Mouse (Mus musculus): ENCODE results near the gene Slc13a5. TPM values are rescaled to one million over a fixed set of nuclear protein-coding genes. Genes with fewer than 3 reads are reported as not detected.

Gene Slc13a5
- polyA plus RNA-seq, 1 experiment from 2014 or later: not detected

- WGBS: 8% methylated on average over 6 of the region's 6 CpGs
Observed at GRCm38 (mm10) chr11:72301334-72301733, 34.3 kb upstream of the Slc13a5 start, which contains the start of gene Xaf1. Gene Xaf1 (plus strand): TSS chr11:72301629.

GRCm38 (mm10) chr11:72293116-72293515, 26.1 kb upstream of the Slc13a5 start:
- no peak for TF ChIP-seq CTCF (IDR thresholded peaks at IDR 0.05; ENCODE audit: low read depth)
- H3K9me3 ChIP-seq (ENCODE audit: low read depth, low read length): no peaks in the 10 kb centered on the region
- H3K27me3 ChIP-seq (ENCODE audit: insufficient read depth, low read length): no peaks in the 10 kb centered on the region
- no peak overlapping the region for H3K9ac ChIP-seq
- H3K27ac ChIP-seq (ENCODE audit: low read depth): no peak overlapping the region
- no peak for ATAC-seq (ENCODE audit: insufficient read depth)
- no peak for DNase-seq
- no peaks in the 10 kb centered on the region for H3K4me1 ChIP-seq (ENCODE audit: insufficient read depth)
- no peak overlapping the region for H3K4me2 ChIP-seq
- 87% methylated on average over 2 of the region's 2 CpGs for WGBS
- no peak overlapping the region for H3K4me3 ChIP-seq (ENCODE audit: low read depth, low read length)
- no peaks in the 10 kb centered on the region for H3K36me3 ChIP-seq (ENCODE audit: insufficient read depth)

More at GRCm38 (mm10) chr11:72301334-72301733, 34.3 kb upstream of the Slc13a5 start, which contains the start of gene Xaf1:
- Histone ChIP-seq H3K9me3 (ENCODE audit: low read depth, low read length) (no peaks in the 10 kb centered on the region), H3K27me3 (ENCODE audit: insufficient read depth, low read length) (no peaks in the 10 kb centered on the region), H3K9ac (peak within 1 kb of the TSS; percentile 20; the same call in 1 of the 2 replicates), H3K4me3 (ENCODE audit: low read depth, low read length) (0 out of 2 replicates have a peak within 1 kb of the TSS, but pooled peaks have one; percentile 11), H3K36me3 (ENCODE audit: insufficient read depth) (no peaks in the 10 kb centered on the region), H3K4me1 (ENCODE audit: insufficient read depth) (no peaks in the 10 kb centered on the region), H3K4me2 (peak within 1 kb of the TSS; percentile 50), H3K27ac (ENCODE audit: low read depth) (no peak within 1 kb of the TSS; the same call in 1 of the 2 replicates)
- TF ChIP-seq CTCF (IDR thresholded peaks at IDR 0.05; ENCODE audit: low read depth): no peak
- DNase-seq (peak; percentile 77), ATAC-seq (ENCODE audit: insufficient read depth) (peak; percentile 80)

- no peaks in the 10 kb centered on the region for H3K27me3 ChIP-seq (ENCODE audit: insufficient read depth, low read length)
- no peak overlapping the region for H3K9ac ChIP-seq
- H3K4me2 ChIP-seq: no peak overlapping the region
- no peak for ATAC-seq (ENCODE audit: insufficient read depth)
- H3K4me3 ChIP-seq (ENCODE audit: low read depth, low read length): no peak overlapping the region
- 84% methylated on average over 3 of the region's 3 CpGs for WGBS
- no peak for DNase-seq
- H3K9me3 ChIP-seq (ENCODE audit: low read depth, low read length): no peaks in the 10 kb centered on the region
- no peaks in the 10 kb centered on the region for H3K4me1 ChIP-seq (ENCODE audit: insufficient read depth)
- no peak for TF ChIP-seq CTCF (IDR thresholded peaks at IDR 0.05; ENCODE audit: low read depth)
- H3K27ac ChIP-seq (ENCODE audit: low read depth): no peak overlapping the region
- H3K36me3 ChIP-seq (ENCODE audit: insufficient read depth): no peaks in the 10 kb centered on the region
Observed at GRCm38 (mm10) chr11:72287543-72287942, 20.5 kb upstream of the Slc13a5 start.

GRCm38 (mm10) chr11:72287126-72287525, 20.1 kb upstream of the Slc13a5 start:
- WGBS: 87% methylated on average over 2 of the region's 2 CpGs
- no peak overlapping the region for H3K9ac ChIP-seq
- ATAC-seq (ENCODE audit: insufficient read depth): no peak
- H3K4me1 ChIP-seq (ENCODE audit: insufficient read depth): no peaks in the 10 kb centered on the region
- no peak overlapping the region for H3K4me2 ChIP-seq
- no peaks in the 10 kb centered on the region for H3K36me3 ChIP-seq (ENCODE audit: insufficient read depth)
- no peaks in the 10 kb centered on the region for H3K9me3 ChIP-seq (ENCODE audit: low read depth, low read length)
- no peak for DNase-seq
- TF ChIP-seq CTCF (IDR thresholded peaks at IDR 0.05; ENCODE audit: low read depth): no peak
- H3K4me3 ChIP-seq (ENCODE audit: low read depth, low read length): no peak overlapping the region
- H3K27ac ChIP-seq (ENCODE audit: low read depth): no peak overlapping the region
- H3K27me3 ChIP-seq (ENCODE audit: insufficient read depth, low read length): no peaks in the 10 kb centered on the region

GRCm38 (mm10) chr11:72286651-72287050, 19.6 kb upstream of the Slc13a5 start:
- Histone ChIP-seq H3K9ac (no peak overlapping the region), H3K4me1 (ENCODE audit: insufficient read depth) (no peaks in the 10 kb centered on the region), H3K4me3 (ENCODE audit: low read depth, low read length) (no peak overlapping the region), H3K4me2 (no peak overlapping the region), H3K9me3 (ENCODE audit: low read depth, low read length) (no peaks in the 10 kb centered on the region), H3K27me3 (ENCODE audit: insufficient read depth, low read length) (no peaks in the 10 kb centered on the region), H3K27ac (ENCODE audit: low read depth) (no peak overlapping the region), H3K36me3 (ENCODE audit: insufficient read depth) (no peaks in the 10 kb centered on the region)
- TF ChIP-seq CTCF (IDR thresholded peaks at IDR 0.05; ENCODE audit: low read depth): no peak
- no peak for DNase-seq
- ATAC-seq (ENCODE audit: insufficient read depth): no peak
- 70% methylated on average over 3 of the region's 3 CpGs for WGBS

- H3K36me3 ChIP-seq (ENCODE audit: insufficient read depth): no peaks in the 10 kb centered on the region
- 68% methylated on average over 6 of the region's 6 CpGs for WGBS
- H3K4me3 ChIP-seq (ENCODE audit: low read depth, low read length): no peak overlapping the region
- no peak overlapping the region for H3K27ac ChIP-seq (ENCODE audit: low read depth)
- no peaks in the 10 kb centered on the region for H3K27me3 ChIP-seq (ENCODE audit: insufficient read depth, low read length)
- no peaks in the 10 kb centered on the region for H3K9me3 ChIP-seq (ENCODE audit: low read depth, low read length)
- no peak overlapping the region for H3K4me2 ChIP-seq
- DNase-seq (no peak), ATAC-seq (ENCODE audit: insufficient read depth) (no peak)
- no peaks in the 10 kb centered on the region for H3K4me1 ChIP-seq (ENCODE audit: insufficient read depth)
- no peak overlapping the region for H3K9ac ChIP-seq
- TF ChIP-seq CTCF (IDR thresholded peaks at IDR 0.05; ENCODE audit: low read depth): no peak
Observed at GRCm38 (mm10) chr11:72285971-72286480, 19.0 kb upstream of the Slc13a5 start.

GRCm38 (mm10) chr11:72284532-72285182, 17.6 kb upstream of the Slc13a5 start:
- no peak overlapping the region for H3K4me3 ChIP-seq (ENCODE audit: low read depth, low read length)
- H3K4me2 ChIP-seq: no peak overlapping the region
- ATAC-seq (ENCODE audit: insufficient read depth) (no peak), DNase-seq (no peak)
- H3K9me3 ChIP-seq (ENCODE audit: low read depth, low read length): no peaks in the 10 kb centered on the region
- no peaks in the 10 kb centered on the region for H3K4me1 ChIP-seq (ENCODE audit: insufficient read depth)
- no peaks in the 10 kb centered on the region for H3K27me3 ChIP-seq (ENCODE audit: insufficient read depth, low read length)
- WGBS: 74% methylated on average over 14 of the region's 14 CpGs
- no peak overlapping the region for H3K27ac ChIP-seq (ENCODE audit: low read depth)
- no peaks in the 10 kb centered on the region for H3K36me3 ChIP-seq (ENCODE audit: insufficient read depth)
- H3K9ac ChIP-seq: no peak overlapping the region
- TF ChIP-seq CTCF (IDR thresholded peaks at IDR 0.05; ENCODE audit: low read depth): no peak
